Mouse (Mus musculus): Measurements from ENCODE around the gene Vmn2r7. TPM values are rescaled to one million over a fixed set of nuclear protein-coding genes. Genes with fewer than 3 reads are reported as not detected.

Gene Vmn2r7
- total and polyA plus RNA-seq, 3 experiments: not detected

DNA sequence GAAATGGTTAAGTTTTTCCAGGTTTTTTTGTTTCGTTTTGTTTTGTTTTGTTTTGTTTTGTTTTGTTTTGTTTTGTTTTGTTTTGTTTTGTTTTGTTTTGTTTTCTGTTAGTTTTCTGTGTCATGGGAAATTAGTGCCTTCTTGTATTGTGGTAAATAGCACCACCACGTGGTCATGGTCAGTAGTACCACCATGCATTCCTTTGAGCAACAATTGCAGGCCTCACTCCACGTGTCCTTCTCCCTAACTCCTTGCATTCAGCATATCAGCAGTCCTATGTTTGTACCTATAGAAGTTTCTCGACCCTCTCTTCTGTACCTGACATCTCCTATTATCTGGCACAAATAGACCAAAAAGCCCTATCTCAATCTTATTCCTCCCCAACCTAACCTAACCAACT is 2.3 kb downstream of the Vmn2r7 start:
- Histone ChIP-seq H3K27ac (ENCODE audit: control insufficient read depth, low read depth, low read length) (no peak overlapping the region), H3K4me1 (ENCODE audit: control insufficient read depth in 1 of 2, insufficient read depth in 2 of 2, low read length in 2 of 2) (no peaks in the 10 kb centered on the region), H3K79me2 (ENCODE audit: control insufficient read depth, insufficient read depth, low read length, poor library complexity) (no peaks in the 10 kb centered on the region), H3K9ac (ENCODE audit: control insufficient read depth, low read depth, low read length, poor library complexity, severe bottlenecking) (no peak overlapping the region), H3K9me3 (replicated peaks; ENCODE audit: insufficient read depth, low read length) (no peaks in the 10 kb centered on the region), H3K4me3 (ENCODE audit: control insufficient read depth in 1 of 2, insufficient read depth in 1 of 2, low read depth in 2 of 2, low read length in 2 of 2) (no peak overlapping the region), H3K27me3 (ENCODE audit: control insufficient read depth in 1 of 2, insufficient read depth in 2 of 2, low read length in 2 of 2) (no peaks in the 10 kb centered on the region), H3K36me3 (ENCODE audit: control insufficient read depth in 1 of 2, insufficient read depth in 2 of 2, low read length in 2 of 2) (no peaks in the 10 kb centered on the region)
- TF ChIP-seq POLR2A (IDR thresholded peaks at IDR 0.05; ENCODE audit: control insufficient read depth in 1 of 2, insufficient read depth in 1 of 2, low read depth in 1 of 2, low read length in 2 of 2, poor library complexity in 1 of 2): no peak
- TF ChIP-seq ZC3H11A (IDR thresholded peaks at IDR 0.05; ENCODE audit: low read depth, low read length): peak; percentile 61
- peak; percentile 93 for TF ChIP-seq MAX (IDR thresholded peaks at IDR 0.05; ENCODE audit: low read length)
- TF ChIP-seq E2F4 (IDR thresholded peaks at IDR 0.05; ENCODE audit: borderline replicate concordance, low read depth, low read length): no peak
- peak; percentile 35; the same call in 1 of the 2 replicates for TF ChIP-seq USF1 (IDR thresholded peaks at IDR 0.05; ENCODE audit: low read depth, low read length)
- TF ChIP-seq USF2 (IDR thresholded peaks at IDR 0.05; ENCODE audit: borderline replicate concordance in 1 of 2, insufficient read depth in 1 of 2, low read depth in 1 of 2, low read length in 2 of 2): no peak
- peak; percentile 43 to 78 (median 67); a peak in 5 of 6 replicates for TF ChIP-seq CTCF (IDR thresholded peaks at IDR 0.05 in 2 of 3, conservative IDR thresholded peaks at IDR 0.05 in 1 of 3; ENCODE audit: control insufficient read depth in 1 of 3, insufficient read depth in 1 of 3, low read depth in 2 of 3, low read length in 3 of 3, poor library complexity in 1 of 3, severe bottlenecking in 1 of 3)
- TF ChIP-seq RAD21 (IDR thresholded peaks at IDR 0.05; ENCODE audit: low read depth, low read length): peak; percentile 83
- peak; percentile 76 for TF ChIP-seq SMC3 (IDR thresholded peaks at IDR 0.05; ENCODE audit: low read depth, low read length)
- peak; percentile 62 for DNase-seq (ENCODE audit: low read depth, low spot score)

DNA sequence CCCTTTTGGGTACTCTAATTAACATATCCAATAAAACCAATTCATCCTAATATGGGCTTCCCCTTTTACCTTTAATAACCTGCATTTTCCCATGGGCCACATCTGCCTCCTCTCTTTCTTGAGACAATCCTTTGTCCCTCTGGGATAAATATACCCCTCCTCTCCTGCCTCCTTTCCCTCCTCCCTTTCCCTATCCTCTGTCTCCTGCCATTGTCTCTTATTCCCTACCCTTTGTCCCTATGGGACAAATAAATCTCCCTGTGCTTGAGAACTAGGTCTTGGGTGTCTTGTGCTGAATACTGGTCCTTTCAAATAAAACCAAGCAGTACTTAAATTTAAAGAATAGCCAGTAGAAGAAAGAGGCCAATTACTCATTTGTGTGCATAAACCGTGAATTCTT is 13.4 kb downstream of the Vmn2r7 start:
- H3K9ac ChIP-seq (ENCODE audit: control insufficient read depth, low read depth, low read length, poor library complexity, severe bottlenecking): no peak overlapping the region

GRCm38 (mm10) chr3:64791245-64791591 is 53.3 kb downstream of the Vmn2r7 start:
- Histone ChIP-seq H3K9ac (ENCODE audit: control insufficient read depth, low read depth, low read length, poor library complexity, severe bottlenecking) (no peak overlapping the region), H3K4me1 (ENCODE audit: control insufficient read depth in 1 of 2, insufficient read depth in 2 of 2, low read length in 2 of 2) (no peaks in the 10 kb centered on the region), H3K9me3 (replicated peaks; ENCODE audit: insufficient read depth, low read length) (no peaks in the 10 kb centered on the region), H3K4me3 (ENCODE audit: control insufficient read depth in 1 of 2, insufficient read depth in 1 of 2, low read depth in 2 of 2, low read length in 2 of 2) (no peak overlapping the region), H3K36me3 (ENCODE audit: control insufficient read depth in 1 of 2, insufficient read depth in 2 of 2, low read length in 2 of 2) (no peaks in the 10 kb centered on the region), H3K27me3 (ENCODE audit: control insufficient read depth in 1 of 2, insufficient read depth in 2 of 2, low read length in 2 of 2) (no peaks in the 10 kb centered on the region), H3K27ac (ENCODE audit: control insufficient read depth, low read depth, low read length) (no peak overlapping the region), H3K79me2 (ENCODE audit: control insufficient read depth, insufficient read depth, low read length, poor library complexity) (no peaks in the 10 kb centered on the region)
- DNase-seq (ENCODE audit: low read depth, low spot score): no peak
- TF ChIP-seq E2F4 (IDR thresholded peaks at IDR 0.05; ENCODE audit: borderline replicate concordance, low read depth, low read length): no peak
- no peak for TF ChIP-seq POLR2A (IDR thresholded peaks at IDR 0.05; ENCODE audit: control insufficient read depth in 1 of 2, insufficient read depth in 1 of 2, low read depth in 1 of 2, low read length in 2 of 2, poor library complexity in 1 of 2)
- TF ChIP-seq GABPA (IDR thresholded peaks at IDR 0.05; ENCODE audit: low read depth, low read length): no peak
- no peak for TF ChIP-seq ZMIZ1 (IDR thresholded peaks at IDR 0.05; ENCODE audit: low read depth, low read length)
- TF ChIP-seq NRF1 (IDR thresholded peaks at IDR 0.05; ENCODE audit: insufficient read depth, low read depth, low read length, poor library complexity, severe bottlenecking): no peak
- TF ChIP-seq ZNF384 (IDR thresholded peaks at IDR 0.05; ENCODE audit: low read depth, low read length): no peak
- no peak for TF ChIP-seq MEF2A (IDR thresholded peaks at IDR 0.05; ENCODE audit: extremely low read depth, insufficient replicate concordance, low read depth, low read length, poor library complexity, severe bottlenecking)
- no peak for TF ChIP-seq RCOR1 (IDR thresholded peaks at IDR 0.05; ENCODE audit: low read depth, low read length)
- TF ChIP-seq CTCF (IDR thresholded peaks at IDR 0.05 in 2 of 3, conservative IDR thresholded peaks at IDR 0.05 in 1 of 3; ENCODE audit: control insufficient read depth in 1 of 3, insufficient read depth in 1 of 3, low read depth in 2 of 3, low read length in 3 of 3, poor library complexity in 1 of 3, severe bottlenecking in 1 of 3): no peak; a peak in 1 of 6 replicates
- TF ChIP-seq MAX (IDR thresholded peaks at IDR 0.05; ENCODE audit: low read length): no peak
- TF ChIP-seq NELFE (IDR thresholded peaks at IDR 0.05; ENCODE audit: low read depth, low read length): no peak
- TF ChIP-seq ZC3H11A (IDR thresholded peaks at IDR 0.05; ENCODE audit: low read depth, low read length): no peak
- no peak for TF ChIP-seq BHLHE40 (IDR thresholded peaks at IDR 0.05; ENCODE audit: borderline replicate concordance, low read depth, low read length)
- no peak for TF ChIP-seq CHD2 (IDR thresholded peaks at IDR 0.05; ENCODE audit: low read length)
- TF ChIP-seq MAFK (IDR thresholded peaks at IDR 0.05; ENCODE audit: borderline replicate concordance, low read depth, low read length): no peak
- TF ChIP-seq EP300 (IDR thresholded peaks at IDR 0.05; ENCODE audit: low read depth in 1 of 2, low read length in 2 of 2): no peak

More for the DNA sequence above, 13.4 kb downstream of the Vmn2r7 start:
- no peaks in the 10 kb centered on the region for H3K9me3 ChIP-seq (replicated peaks; ENCODE audit: insufficient read depth, low read length)
- no peaks in the 10 kb centered on the region for H3K27me3 ChIP-seq (ENCODE audit: control insufficient read depth in 1 of 2, insufficient read depth in 2 of 2, low read length in 2 of 2)
- H3K27ac ChIP-seq (ENCODE audit: control insufficient read depth, low read depth, low read length): no peak overlapping the region
- no peak overlapping the region for H3K4me3 ChIP-seq (ENCODE audit: control insufficient read depth in 1 of 2, insufficient read depth in 1 of 2, low read depth in 2 of 2, low read length in 2 of 2)
- H3K79me2 ChIP-seq (ENCODE audit: control insufficient read depth, insufficient read depth, low read length, poor library complexity): no peaks in the 10 kb centered on the region
- TF ChIP-seq CTCF (IDR thresholded peaks at IDR 0.05 in 2 of 3, conservative IDR thresholded peaks at IDR 0.05 in 1 of 3; ENCODE audit: control insufficient read depth in 1 of 3, insufficient read depth in 1 of 3, low read depth in 2 of 3, low read length in 3 of 3, poor library complexity in 1 of 3, severe bottlenecking in 1 of 3) (no peak), ZNF384 (IDR thresholded peaks at IDR 0.05; ENCODE audit: low read depth, low read length) (no peak), CHD1 (IDR thresholded peaks at IDR 0.05; ENCODE audit: low read depth, low read length) (no peak), TAL1 (IDR thresholded peaks at IDR 0.05; ENCODE audit: low read length) (no peak), RAD21 (IDR thresholded peaks at IDR 0.05; ENCODE audit: low read depth, low read length) (no peak), MXI1 (IDR thresholded peaks at IDR 0.05; ENCODE audit: low read depth, low read length) (no peak), E2F4 (IDR thresholded peaks at IDR 0.05; ENCODE audit: borderline replicate concordance, low read depth, low read length) (no peak), NRF1 (IDR thresholded peaks at IDR 0.05; ENCODE audit: insufficient read depth, low read depth, low read length, poor library complexity, severe bottlenecking) (no peak)
- DNase-seq (ENCODE audit: low read depth, low spot score): no peak
- H3K4me1 ChIP-seq (ENCODE audit: control insufficient read depth in 1 of 2, insufficient read depth in 2 of 2, low read length in 2 of 2): no peaks in the 10 kb centered on the region
- no peaks in the 10 kb centered on the region for H3K36me3 ChIP-seq (ENCODE audit: control insufficient read depth in 1 of 2, insufficient read depth in 2 of 2, low read length in 2 of 2)
